Mouse (Mus musculus): ENCODE data around the gene Gm8020. TPM values are rescaled to one million over a fixed set of nuclear protein-coding genes. Genes with fewer than 3 reads are reported as not detected.
"Not testable (repeated sequence)": the region's sequence is repeated elsewhere in the genome, so short reads cannot be mapped to it uniquely, and the experiment has no call there.

The Gm8020 gene
- not detected in 2 replicates for polyA plus RNA-seq (2015; fragmentation: Nextera tagmentation; extraction: Ambion mirVana)

DNA sequence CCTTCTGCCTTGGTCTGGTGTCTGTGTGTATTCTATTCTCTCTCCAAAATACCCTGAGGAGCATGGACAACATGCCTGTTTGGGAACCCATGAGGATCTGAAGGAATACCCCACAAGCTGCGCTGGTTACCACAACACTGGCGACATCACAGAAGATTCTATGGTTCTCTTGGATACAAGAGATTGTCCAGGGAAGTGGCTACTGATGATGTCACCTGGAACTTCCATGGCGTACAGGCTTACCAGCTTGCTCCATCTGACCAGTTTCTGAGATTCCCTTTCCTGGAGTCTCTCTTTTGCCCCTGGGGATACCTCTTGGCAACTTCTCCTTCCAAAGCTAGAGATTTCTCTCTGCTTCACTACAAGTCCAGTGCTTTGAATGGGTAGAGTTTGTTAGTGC lies at the start of gene Gm8020:
Gene Gm8020 (minus strand): TSS at position 101 of the 400 bp plus-strand sequence.
- no CpG with 5 or more reads among the region's 3 CpGs for WGBS
- H3K36me3 ChIP-seq (ENCODE audit: insufficient read depth, low read length); ATAC-seq (replicated peaks; ENCODE audit: low FRiP score, low read depth); H3K4me3 ChIP-seq (replicated peaks; ENCODE audit: low read depth, low read length); DNase-seq (ENCODE audit: low spot score); H3K4me2 ChIP-seq (ENCODE audit: low read length); H3K9me3 ChIP-seq (replicated peaks; ENCODE audit: low read length); H3K27me3 ChIP-seq (ENCODE audit: insufficient read depth, low read length); H3K27ac ChIP-seq; H3K9ac ChIP-seq (ENCODE audit: low read depth, low read length); H3K4me1 ChIP-seq (replicated peaks; ENCODE audit: insufficient read depth, low read length): not testable (repeated sequence)

DNA sequence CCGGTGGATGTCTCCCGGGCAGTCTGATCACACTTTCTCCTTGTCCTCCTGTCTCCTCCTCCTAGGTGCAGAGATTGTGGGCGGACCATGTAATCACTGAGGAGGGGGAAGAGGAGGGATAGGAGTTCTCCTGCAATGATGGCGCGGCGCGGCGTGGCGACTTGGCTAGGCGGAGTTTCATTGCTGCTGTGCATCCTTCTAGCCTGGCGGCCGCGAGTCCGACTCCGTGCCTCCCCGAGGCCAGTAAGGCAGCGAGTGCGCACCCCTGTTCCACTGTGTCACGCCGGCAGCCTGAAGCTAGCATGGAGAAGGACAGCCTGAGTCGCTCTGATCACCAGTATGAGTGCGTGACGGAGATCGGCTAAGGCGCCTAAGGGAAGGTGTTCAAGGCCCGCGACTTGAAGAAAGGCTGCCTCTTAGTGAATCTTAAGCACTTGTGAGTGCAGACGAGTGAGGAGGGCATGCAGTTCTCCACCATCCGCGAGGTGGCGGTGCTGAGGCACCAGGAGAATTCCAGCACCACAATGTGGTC lies 41.1 kb upstream of the Gm8020 start:
- WGBS: 16% methylated on average over 20 of the region's 31 CpGs
- H3K4me1 ChIP-seq (replicated peaks; ENCODE audit: insufficient read depth, low read length); H3K27me3 ChIP-seq (ENCODE audit: insufficient read depth, low read length); H3K27ac ChIP-seq; H3K4me3 ChIP-seq (replicated peaks; ENCODE audit: low read depth, low read length); ATAC-seq (replicated peaks; ENCODE audit: low FRiP score, low read depth); H3K9ac ChIP-seq (ENCODE audit: low read depth, low read length); H3K9me3 ChIP-seq (replicated peaks; ENCODE audit: low read length); DNase-seq (ENCODE audit: low spot score); H3K36me3 ChIP-seq (ENCODE audit: insufficient read depth, low read length); H3K4me2 ChIP-seq (ENCODE audit: low read length): not testable (repeated sequence)

DNA sequence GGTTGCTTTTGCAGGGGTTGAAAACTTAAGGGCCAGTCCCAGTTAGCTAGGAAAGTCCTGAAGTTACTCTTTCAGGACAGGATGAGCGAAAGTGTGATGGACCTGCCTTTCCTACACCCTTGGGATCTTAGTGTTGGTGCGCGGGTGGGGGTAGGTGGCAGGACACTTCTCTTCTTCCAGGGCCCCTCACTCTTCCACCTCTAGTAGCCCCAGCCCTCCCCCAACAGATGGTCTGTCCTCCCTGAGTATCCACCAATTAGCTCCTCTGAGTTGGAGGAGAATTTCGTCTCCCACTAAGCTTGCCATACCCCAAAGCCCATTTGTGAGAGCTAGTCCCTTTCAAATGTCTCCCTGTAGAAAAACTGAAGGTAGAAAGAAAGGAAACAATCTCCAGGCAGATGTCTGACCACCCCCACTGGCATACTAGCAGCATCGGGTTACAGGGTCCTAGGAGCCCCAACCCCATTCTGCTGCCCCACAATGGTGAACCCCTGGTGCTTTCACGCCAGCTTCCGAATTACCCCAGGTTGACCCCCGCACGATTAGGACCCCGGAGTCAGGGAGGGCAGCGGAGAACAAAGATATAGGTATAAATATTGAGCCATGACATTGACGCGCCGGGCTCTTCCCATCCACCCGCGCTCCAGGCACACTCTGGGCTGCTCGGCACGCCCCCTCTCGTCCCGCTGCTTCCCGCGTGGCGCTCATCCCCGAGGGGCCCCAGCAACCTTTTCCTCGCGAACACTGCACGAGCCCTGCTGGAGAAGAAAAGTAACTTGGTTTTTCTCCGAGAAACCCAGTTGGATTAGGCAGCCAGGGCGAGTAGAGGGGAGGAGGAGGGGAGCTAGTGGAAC lies 40.4 kb upstream of the Gm8020 start:
- not testable (repeated sequence) for H3K36me3 ChIP-seq (ENCODE audit: insufficient read depth, low read length); ATAC-seq (replicated peaks; ENCODE audit: low FRiP score, low read depth); H3K27me3 ChIP-seq (ENCODE audit: insufficient read depth, low read length); H3K9me3 ChIP-seq (replicated peaks; ENCODE audit: low read length); H3K27ac ChIP-seq; DNase-seq (ENCODE audit: low spot score); H3K4me1 ChIP-seq (replicated peaks; ENCODE audit: insufficient read depth, low read length); H3K4me2 ChIP-seq (ENCODE audit: low read length); H3K4me3 ChIP-seq (replicated peaks; ENCODE audit: low read depth, low read length); H3K9ac ChIP-seq (ENCODE audit: low read depth, low read length)
- WGBS: 19% methylated on average over 16 of the region's 29 CpGs

DNA sequence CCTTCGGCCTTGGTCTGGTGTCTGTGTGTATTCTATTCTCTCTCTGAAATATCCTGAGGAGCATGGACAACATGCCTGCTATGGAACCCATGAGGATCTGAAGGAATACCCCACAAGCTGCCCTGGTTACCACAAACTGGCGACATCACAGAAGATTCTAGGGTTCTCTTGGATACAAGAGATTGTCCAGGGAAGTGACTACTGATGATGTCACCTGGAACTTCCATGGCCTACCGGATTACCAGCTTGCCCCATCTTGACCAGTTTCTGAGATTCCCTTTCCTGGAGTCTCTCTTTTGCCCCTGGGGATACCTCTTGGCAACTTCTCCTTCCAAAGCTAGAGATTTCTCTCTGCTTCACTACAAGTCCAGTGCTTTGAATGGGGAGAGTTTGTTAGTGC lies 22.0 kb upstream of the Gm8020 start, which contains the start of gene Gm8024:
Gene Gm8024 (minus strand): TSS at position 101 of the 400 bp plus-strand sequence.
- ATAC-seq (replicated peaks; ENCODE audit: low FRiP score, low read depth): not testable (repeated sequence)
- WGBS: 96% methylated on average over 1 of the region's 3 CpGs

DNA sequence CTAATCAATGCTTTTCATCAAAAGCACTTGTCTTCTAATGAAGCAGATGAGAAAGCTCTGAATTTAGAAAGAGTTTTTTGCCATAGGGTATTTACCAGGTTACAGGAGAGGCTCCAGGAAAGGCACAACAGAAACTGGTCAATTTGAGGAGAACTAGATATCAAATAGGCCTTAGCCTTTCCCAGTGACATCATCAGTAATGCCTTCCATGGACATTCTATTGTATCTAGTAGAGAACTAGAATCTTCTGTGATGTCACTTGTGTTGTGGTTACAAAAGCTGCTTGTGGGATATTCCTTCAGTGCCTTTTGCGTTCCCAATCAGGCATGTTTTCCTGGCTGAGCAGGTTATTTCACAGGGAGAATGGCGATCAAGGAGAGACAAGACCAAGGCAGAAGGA lies 38.6 kb downstream of the Gm8020 start, which contains the start of gene Gm8011:
Gene Gm8011 (plus strand): TSS at position 301 of the 400 bp plus-strand sequence.
- H3K27ac ChIP-seq; H3K9me3 ChIP-seq (replicated peaks; ENCODE audit: low read length); H3K36me3 ChIP-seq (ENCODE audit: insufficient read depth, low read length); H3K9ac ChIP-seq (ENCODE audit: low read depth, low read length); DNase-seq (ENCODE audit: low spot score); H3K4me1 ChIP-seq (replicated peaks; ENCODE audit: insufficient read depth, low read length); H3K27me3 ChIP-seq (ENCODE audit: insufficient read depth, low read length); ATAC-seq (replicated peaks; ENCODE audit: low FRiP score, low read depth); H3K4me3 ChIP-seq (replicated peaks; ENCODE audit: low read depth, low read length); H3K4me2 ChIP-seq (ENCODE audit: low read length): not testable (repeated sequence)
- WGBS: 44% methylated on average over 2 of the region's 2 CpGs

More for the DNA sequence above, 22.0 kb upstream of the Gm8020 start, which contains the start of gene Gm8024:
- not testable (repeated sequence) for H3K4me2 ChIP-seq (ENCODE audit: low read length); H3K27me3 ChIP-seq (ENCODE audit: insufficient read depth, low read length); DNase-seq (ENCODE audit: low spot score); H3K36me3 ChIP-seq (ENCODE audit: insufficient read depth, low read length); H3K27ac ChIP-seq; H3K9ac ChIP-seq (ENCODE audit: low read depth, low read length); H3K9me3 ChIP-seq (replicated peaks; ENCODE audit: low read length); H3K4me1 ChIP-seq (replicated peaks; ENCODE audit: insufficient read depth, low read length); H3K4me3 ChIP-seq (replicated peaks; ENCODE audit: low read depth, low read length)

Other genes with a start within 250 kb of the Gm8020 start
- not detected in 2 replicates for gene Gm17026, start 242.3 kb downstream of the Gm8020 start, polyA plus RNA-seq (2015; fragmentation: Nextera tagmentation; extraction: Ambion mirVana)
- gene Gm9611, start 205.0 kb downstream of the Gm8020 start, polyA plus RNA-seq (2015; fragmentation: Nextera tagmentation; extraction: Ambion mirVana): not detected in 2 replicates
- gene Gm7995, start 192.1 kb downstream of the Gm8020 start, polyA plus RNA-seq (2015; fragmentation: Nextera tagmentation; extraction: Ambion mirVana): not detected in 2 replicates
- gene Gm8005, start 62.7 kb downstream of the Gm8020 start, polyA plus RNA-seq (2015; fragmentation: Nextera tagmentation; extraction: Ambion mirVana): not detected in 2 replicates
- not detected in 2 replicates for gene Gm8011, start 38.5 kb downstream of the Gm8020 start, polyA plus RNA-seq (2015; fragmentation: Nextera tagmentation; extraction: Ambion mirVana)
- not detected in 2 replicates for gene Gm8024, start 21.9 kb upstream of the Gm8020 start, polyA plus RNA-seq (2015; fragmentation: Nextera tagmentation; extraction: Ambion mirVana)
- gene Gm17124, start 97.5 kb upstream of the Gm8020 start, polyA plus RNA-seq (2015; fragmentation: Nextera tagmentation; extraction: Ambion mirVana): not detected in 2 replicates
- not detected in 2 replicates for gene Gm3633, start 139.6 kb upstream of the Gm8020 start, polyA plus RNA-seq (2015; fragmentation: Nextera tagmentation; extraction: Ambion mirVana)
- not detected in 2 replicates for gene Gm10378, start 153.6 kb upstream of the Gm8020 start, polyA plus RNA-seq (2015; fragmentation: Nextera tagmentation; extraction: Ambion mirVana)